Mouse (Mus musculus) common myeloid progenitor, adult 5-6 weeks (primary cell): ENCODE results near the gene B3gnt9. TPM values are rescaled to one million over a fixed set of nuclear protein-coding genes. Genes with fewer than 3 reads are reported as not detected.

ENCODE experiments used
- ATAC-seq: replicated peaks from 2 replicates; pipeline ENCODE4 v1.8.0; 2016; ENCODE audit warnings: low read depth, mild to moderate bottlenecking, moderate TSS enrichment, inconsistent platforms; ENCODE audit not compliant: poor library complexity, severe bottlenecking
- total RNA-seq: library from RNA; stranded (forward); fragments of 200-1000, 187-1606 nt; gene quantifications from 2 replicates; pipeline ENCODE4 v1.2.3, GENCODE M21; 2017

B3gnt9 gene
- total RNA-seq, 1 experiment from 2014 or later: 0.18 TPM

DNA sequence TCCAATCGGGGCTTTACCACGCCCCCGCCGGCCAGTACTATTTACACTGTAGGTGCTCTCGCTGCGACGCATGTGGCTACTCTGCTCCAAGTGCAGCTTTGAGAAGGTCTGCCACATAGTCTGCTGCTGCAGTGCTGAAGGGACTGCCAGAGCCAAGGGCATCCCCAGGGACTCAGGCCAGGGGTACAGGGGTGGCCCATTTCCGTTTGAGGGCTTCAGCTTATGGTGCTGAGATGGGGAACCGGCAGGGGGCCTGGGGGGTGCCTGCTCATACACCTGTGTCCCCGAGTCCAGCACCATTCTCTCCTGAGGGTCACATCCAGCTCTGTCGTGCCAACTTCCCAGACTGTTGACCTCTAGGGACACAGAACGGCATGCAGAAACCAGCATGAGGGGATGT lies 30.6 kb upstream of the B3gnt9 start:
- no peak for ATAC-seq

DNA sequence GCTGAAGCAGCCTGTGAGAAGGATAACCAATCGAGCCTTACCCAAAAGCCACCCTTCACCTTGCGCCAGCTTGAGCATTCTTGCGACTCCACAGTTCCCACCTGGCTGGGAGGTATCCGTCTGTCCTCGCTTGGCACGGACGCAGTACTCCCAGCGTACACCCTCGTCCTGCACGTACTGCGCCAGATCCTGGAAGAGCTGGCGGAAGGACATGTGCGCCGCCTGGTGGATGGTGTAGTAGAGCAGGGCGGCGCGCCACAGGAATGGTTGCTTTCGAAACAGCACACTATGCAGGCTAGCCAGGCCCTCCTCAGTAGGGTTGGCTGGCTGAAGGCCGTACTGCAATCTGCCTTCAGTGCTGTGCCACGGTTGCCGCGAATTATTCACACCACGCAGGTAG lies 28.1 kb upstream of the B3gnt9 start:
- ATAC-seq: peak; percentile 53

DNA sequence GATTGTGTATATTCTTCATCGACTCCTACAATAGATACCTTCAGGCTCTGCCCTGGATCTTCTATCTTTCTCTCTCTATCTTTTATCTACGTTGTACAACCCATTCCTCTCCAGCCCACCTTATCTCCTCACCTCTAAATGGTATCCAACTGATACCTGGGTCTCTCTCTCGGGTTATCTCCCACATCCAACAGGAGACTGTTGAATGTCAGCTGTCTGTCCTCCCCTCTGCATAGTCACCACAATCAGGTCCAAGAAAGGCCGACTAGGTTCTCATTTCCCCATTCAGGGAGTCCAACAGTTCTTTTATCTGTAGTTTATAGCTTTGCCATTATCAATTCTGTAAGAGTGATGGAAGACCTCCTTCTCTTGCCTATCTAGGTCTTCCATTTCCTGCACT lies 27.3 kb upstream of the B3gnt9 start:
- ATAC-seq: no peak

DNA sequence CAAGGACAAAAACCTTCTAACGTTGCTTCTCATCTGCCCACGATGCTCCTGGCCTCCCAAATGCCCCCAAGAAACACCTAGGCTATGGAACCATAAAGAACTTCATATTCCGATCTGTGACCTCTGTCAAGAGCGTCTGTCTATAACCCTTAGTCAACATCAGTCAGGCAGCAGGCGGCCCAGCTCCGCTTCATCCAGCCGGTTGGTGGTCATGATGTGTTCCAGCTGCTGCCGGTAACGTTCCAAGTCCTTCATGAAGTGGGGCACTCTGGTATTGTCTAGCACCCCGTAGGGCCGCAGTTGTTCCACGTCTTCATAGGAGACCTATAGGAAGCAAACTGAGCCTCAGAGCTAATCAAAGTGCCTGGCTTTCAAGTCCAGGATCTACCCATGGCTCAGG lies 26.9 kb upstream of the B3gnt9 start:
- no peak for ATAC-seq

DNA sequence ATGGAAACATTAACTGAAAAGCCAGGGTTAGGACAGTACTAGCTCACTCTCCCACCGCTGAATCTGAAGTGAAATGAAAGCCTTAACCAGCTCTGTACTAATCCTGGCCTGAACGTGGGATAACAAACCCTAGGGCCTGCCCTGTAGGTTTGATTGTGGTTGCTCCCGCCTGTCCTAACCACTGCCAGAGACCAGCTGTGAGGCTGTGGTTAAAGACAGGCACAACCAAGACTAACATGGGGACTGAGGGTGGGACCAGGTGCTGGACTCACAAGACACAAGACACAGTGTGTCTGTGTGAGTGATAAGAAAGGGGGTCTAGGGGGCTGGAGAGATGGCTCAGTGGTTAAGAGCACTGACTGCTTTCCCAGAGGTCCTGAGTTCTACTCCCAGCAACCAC lies 25.6 kb upstream of the B3gnt9 start:
- no peak for ATAC-seq

DNA sequence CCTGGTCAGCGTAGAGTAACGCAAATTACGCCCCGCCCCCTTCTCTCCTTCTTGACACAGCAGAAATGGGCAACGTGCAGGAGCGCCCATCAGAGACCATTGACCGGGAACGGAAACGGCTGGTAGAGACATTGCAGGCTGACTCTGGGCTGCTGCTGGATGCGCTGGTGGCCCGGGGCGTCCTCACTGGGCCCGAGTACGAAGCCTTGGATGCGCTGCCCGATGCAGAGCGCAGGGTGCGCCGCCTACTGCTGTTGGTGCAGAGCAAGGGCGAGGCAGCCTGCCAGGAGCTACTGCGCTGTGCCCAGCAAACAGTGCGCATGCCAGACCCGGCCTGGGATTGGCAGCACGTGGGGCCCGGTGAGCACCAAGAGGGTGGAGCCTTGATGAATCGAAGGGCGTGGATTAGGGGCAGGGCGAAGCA lies 24.0 kb upstream of the B3gnt9 start:
- peak; percentile 65 for ATAC-seq

DNA sequence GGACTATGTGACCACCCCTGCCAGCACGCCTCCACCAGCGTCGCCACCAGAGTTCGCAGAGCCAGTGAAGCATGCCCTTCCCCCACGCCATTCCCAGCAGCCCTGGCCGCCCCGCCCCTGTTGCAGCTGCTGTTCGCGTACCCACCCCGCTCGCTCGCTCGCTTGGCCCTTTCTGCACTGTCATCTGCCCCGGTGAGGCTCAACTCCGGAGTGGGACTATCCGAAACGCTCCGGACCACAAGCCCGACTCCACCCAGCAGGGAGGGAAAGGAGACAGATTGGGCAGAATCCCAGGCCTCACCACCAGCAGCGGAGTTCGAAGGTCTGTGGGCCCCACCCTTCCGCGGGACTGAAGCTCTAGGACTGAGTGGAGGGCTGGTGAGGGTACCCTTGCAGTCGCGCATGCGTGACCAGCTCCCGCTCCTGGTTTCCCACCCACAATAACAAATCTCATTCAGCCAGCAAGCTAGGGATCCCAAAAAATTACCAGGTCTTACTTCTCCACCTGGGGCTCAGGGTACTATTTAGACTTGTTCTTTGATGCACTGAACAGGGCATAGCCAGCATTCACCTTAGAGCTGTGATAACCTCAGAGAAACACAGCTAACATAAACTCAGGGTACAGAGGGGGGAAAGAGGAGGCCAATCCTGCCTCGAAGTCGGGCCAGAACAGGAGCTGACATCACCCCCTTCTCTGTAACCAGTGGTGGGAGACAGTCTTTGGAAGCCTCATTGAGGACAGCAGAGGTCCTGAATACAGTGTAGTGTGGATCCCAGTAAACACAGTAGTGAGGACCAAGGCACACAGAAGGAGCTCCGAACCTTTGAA lies 21.6 kb upstream of the B3gnt9 start:
- ATAC-seq: peak; percentile 67

DNA sequence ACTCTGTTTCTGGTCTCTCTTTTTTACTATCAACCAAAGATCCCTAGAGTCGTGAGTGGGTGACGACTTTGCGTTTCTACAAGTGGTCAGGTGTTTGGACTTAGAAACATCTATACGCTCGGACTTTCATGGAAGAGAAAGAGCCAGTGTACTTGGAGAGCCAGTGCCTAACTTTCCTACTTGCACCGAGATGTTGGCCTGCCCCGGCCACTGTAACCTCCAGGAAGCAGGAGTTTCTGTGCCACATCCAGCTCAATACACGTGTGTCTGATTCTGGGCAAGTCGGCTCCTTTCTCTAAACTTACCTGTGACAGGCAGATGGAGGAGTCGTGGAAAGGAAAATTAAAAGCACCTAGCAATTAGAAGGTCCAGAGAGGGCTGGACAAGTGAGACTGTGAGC lies 20.9 kb upstream of the B3gnt9 start, which contains the start of gene Nol3:
Gene Nol3 (plus strand): TSS at position 301 of the 400 bp plus-strand sequence.
- ATAC-seq: no peak

DNA sequence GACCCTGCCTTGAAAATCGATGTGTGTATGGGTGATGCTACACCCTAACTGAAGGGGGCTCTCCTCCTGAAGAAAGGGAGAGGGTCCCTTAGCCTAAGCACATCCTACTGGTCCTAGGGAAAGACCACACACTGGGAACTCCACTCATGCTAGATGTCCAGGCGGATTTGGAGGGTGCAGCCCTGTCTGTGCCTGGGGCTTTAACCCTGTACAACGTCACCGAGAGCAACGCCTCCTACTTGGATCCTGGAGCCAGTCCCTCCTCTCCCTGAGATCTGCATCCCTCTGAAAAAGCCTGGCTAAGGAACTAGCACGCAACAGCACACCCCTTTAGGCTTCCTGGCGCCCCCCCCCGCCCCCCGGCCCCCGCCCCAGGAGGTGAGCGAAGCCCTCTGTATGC lies 20.4 kb upstream of the B3gnt9 start:
- no peak for ATAC-seq

DNA sequence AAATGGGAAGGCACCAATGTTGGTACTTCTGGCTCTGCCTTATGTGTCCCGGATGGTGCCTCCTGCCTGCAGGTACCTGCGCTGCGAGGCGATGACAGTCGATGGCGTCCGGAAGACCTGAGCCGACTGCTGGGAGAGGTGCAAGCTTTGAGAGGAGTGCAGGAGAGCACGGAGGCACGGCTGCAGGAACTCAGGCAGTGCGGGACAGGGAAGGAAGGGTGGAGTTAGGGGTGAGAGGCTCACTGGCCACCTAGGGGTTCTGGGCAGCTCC lies 15.9 kb upstream of the B3gnt9 start:
- ATAC-seq: no peak

DNA sequence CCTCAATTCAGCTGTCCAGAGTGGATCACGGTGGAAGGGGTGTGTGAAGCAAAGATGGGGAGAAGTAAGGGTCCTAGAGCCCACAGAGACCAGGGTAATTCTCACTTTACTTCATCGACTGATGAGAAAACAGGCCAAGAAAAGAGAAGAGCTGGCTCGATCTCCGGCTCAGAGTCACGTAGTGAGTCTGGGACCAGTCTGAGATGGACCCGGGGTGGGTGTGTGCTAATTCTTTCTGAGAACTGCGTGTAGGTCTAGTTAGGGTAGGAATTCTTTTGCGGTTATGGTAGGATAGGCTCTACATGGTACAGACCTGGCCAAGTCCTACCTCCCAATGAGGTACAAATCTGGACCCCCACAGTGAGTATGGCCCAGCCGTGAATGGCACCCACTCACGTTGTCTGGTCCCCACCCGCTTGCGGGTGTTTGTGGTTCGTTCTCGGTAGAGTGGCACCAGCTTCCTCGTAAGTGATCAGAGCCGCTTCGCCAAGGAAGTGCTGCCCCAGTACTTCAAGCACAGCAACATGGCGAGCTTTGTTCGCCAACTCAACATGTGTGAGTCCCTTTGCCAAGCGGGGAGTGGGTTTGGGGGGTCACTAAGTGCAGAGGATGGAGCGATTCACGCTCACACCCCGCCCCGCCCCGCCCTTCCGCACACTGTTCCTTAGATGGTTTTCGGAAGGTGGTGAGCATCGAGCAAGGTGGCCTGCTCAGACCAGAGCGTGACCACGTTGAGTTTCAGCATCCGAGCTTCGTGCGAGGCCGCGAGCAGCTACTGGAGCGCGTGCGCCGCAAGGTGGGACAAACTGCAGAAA lies 15.4 kb upstream of the B3gnt9 start:
- ATAC-seq: no peak

DNA sequence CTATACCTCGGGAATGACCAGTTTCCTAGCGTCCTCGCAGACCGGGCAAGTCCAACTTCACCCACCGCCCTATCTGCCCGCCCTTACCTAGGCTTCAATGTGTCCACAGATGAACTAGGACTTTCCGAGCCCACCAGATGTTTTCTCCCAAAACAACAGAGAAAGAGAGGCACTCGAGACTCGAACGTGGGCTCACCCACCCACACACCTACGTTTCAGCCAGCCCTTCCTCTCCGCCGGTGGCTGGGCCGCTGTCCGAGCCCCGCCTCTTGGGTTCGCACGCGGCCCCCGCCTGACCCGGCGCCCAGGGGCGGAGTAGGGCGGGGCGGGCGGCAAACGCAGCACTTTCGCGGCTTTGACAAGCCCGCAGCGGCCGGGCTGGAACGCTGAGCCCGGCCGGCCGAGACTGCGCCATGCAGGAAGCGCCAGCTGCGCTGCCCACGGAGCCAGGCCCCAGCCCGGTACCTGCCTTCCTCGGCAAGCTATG lies 14.6 kb upstream of the B3gnt9 start, which contains the start of gene Hsf4:
Gene Hsf4 (plus strand): TSS at position 341 of the 487 bp plus-strand sequence.
- ATAC-seq: peak; percentile 9

DNA sequence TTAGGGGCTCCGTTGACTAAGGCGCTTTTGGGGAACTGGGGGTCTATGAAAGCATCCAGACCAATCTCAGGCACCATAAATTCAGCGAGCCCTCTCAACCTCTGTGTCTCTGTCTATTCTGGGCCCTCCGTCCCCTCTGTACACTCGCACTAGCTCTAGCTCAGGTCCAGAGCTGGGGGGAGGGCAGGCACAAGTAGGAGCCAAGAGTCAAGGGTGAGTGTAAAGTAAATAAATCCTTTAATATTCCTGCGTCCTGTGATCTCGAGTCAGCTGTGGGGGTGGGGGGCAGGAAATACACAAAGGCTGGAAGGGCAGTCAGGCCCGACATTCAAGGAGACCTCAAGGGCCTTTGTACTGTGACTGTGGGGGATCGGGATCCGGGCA lies 14.1 kb upstream of the B3gnt9 start:
- no peak for ATAC-seq

DNA sequence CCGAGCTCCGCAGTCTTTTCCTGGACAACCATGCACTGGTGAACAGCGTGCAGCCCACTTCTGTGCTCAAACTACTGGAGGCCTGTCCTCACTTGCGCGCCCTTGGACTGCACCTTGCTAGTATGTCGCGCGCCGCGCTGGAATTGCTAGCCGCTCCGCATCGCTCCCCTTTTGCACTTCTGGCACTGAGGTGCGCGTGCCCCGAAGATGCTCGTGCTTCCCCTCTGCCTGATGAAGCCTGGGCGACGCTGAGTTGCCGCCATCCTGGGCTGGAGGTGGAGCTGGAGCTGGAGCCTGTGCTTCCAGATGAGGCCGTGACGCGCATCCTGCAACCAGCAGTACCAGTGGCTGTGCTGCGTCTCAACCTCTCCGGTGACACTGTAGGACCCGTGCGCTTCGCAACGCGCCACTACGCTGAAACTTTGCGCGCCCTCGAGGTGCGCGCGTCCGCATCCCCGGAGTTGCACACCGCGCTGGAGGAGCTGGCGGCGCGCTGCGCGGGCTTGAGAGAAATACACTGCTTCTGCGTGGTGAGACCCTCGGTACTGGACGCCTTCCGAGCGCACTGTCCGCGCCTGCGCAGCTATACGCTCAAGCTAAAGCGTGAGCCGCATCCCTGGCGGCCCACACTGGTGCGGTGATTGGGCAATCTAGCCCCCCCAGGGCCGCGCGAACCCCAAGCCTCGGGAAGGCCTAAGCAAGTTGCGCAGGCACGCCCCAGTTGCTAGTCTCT lies 13.6 kb upstream of the B3gnt9 start:
- no peak for ATAC-seq

DNA sequence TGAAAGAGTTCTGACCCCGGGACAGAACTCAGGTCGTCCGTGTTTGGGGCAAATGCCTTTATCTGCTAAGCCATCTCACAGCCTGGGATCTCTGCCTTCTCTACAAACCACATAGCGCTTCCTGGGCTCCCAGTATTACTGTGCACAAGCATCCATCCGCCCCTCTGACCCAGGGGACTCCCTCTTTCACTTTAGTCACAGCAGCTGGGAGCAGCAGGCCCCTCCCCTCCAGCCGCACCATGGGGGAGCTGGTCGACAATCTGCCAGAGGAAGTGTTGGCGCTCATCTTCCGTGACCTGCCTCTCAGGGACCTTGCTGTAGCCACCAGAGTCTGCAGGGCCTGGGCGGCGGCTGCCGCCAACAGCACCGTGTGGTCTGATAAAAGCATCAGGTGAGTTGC lies 11.8 kb upstream of the B3gnt9 start:
- no peak for ATAC-seq

DNA sequence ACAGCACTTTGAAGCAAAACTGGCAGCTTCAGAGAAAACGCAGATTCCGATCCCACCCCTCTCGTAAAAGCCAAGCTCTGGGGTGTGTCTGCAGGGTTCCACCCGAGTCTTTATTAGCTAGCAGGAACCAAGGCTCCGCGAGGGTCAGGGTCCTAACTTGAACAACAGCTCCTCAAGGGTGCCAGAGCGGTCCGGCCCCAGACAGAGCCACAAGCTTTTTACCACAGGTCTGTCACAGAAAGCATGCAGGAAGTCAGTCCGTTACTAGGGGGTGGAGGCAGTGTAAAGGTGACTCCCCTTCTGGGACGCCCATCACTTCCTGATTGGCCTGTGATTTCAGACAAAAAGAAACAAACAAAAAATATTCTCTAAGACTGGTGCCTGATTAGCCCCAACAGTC lies 10.2 kb upstream of the B3gnt9 start:
- ATAC-seq: peak; percentile 55

DNA sequence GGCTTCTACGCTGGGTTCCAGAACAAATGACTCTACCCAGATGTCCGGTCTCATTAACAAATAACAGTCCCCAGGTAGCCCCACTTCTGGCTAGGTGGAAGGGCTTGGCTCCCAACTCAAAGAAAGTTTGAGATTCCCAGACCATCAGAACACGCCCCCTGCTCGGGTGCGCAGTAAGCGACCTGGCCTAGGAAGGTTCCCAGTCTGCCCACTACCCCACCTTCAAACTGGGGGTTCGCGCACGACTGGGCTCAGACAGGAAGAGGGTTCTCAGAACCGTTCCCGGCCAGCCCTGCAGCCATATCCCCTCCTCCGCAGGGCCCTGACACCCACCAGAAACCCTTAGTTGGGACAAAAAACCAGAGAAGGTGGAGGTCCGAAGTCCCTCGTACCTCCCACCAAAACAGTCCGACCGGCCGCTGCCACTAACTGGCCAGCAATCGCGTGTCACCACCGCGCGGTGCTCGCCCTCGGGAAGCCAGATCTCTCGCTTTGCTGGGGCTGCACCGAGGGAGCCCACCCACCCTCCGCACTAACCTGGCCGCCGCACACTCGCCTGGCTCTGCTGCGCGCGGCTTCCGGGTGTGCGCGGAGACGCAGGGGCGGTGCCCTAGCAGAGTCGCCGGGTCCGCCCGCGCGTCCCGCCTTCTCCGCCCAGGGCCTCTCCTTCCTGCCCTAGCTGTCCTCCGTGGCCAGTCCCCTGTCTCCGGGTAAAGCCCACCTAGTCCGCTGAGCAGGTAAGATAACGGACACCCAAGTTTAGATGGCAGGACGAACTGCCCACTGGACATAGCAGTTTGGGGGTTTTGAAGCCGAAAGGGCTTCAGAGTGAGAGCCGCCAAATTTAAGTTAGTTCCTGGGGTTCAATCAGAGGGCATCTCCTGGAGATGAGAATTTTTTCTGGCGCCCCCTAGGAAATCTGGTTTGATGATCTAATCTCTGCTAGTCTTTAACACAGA lies 9.3 kb upstream of the B3gnt9 start, which contains the start of the genes Tradd and Fbxl8:
Gene Tradd (minus strand): TSS at position 586 of the 959 bp plus-strand sequence.
Gene Fbxl8 (plus strand): TSS at position 625 of the 959 bp plus-strand sequence.
- ATAC-seq: peak; percentile 62

DNA sequence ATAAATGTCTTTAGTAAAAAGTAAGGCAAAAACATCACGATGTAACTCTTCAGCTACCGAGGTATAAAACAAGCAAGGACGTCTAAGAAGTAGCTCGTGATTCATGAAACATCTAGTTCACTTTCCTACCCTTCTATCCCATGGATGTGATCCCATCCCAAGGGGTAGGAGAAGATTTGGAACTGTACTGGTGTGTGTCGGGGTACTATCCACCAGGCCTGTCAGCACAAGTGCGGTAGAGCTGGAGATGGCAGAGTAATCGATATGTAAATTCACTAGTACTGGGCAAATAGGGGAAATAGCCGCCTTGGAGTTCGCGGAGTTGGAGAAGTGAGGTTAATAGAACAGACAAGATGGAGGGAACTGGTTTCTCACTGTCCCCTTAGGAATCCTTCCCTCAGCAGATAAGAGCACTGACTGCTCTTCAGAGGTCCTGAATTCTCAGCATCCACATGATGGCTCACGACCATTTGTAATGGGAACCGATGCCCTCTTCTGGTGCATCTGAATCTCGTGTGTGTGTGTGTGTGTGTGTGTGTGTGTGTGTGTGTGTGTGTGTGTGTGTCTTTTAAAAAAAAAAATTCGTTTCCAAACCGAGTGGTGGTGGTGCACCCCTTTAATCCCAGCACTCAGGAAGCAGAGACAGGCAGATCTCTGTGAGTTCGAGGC lies 8.4 kb upstream of the B3gnt9 start:
- no peak for ATAC-seq
